Mouse (Mus musculus) colon, adult 2 months (tissue): ENCODE measurements around the gene Hoxb3. TPM values are rescaled to one million over a fixed set of nuclear protein-coding genes. Genes with fewer than 3 reads are reported as not detected.

Source experiments
- polyA plus RNA-seq: library from polyadenylated mRNA; depleted of rRNA; stranded (reverse); fragments of >200 nt; gene quantifications from 2 replicates; pipeline ENCODE4 v1.2.3, GENCODE M21; 2012; rRNA removed

Gene Hoxb3
- polyA plus RNA-seq: 9.7 and 16.5 TPM in 2 replicates

DNA sequence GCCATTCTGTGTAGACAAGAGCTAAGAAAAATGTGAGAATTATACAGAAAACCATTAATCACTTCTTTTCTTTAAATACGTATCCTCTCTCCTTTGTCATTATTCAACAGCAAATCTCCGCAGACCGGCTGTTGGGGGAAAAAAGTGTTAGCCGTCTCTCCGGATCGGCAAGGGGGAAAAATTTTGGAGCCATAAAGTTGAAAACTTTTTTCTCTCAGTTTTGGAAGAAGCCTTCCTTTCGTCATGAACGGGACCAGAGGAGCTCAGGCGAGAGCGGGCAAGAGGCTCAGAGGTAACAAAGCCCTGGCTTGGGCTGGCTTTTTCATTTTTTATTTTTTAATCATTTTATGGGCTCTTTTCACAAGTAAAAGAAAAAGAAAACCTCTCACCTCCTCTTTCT is at the start of gene Hoxb3:
Gene Hoxb3 (plus strand): TSS at position 173 of the 400 bp plus-strand sequence.

GRCm38 (mm10) chr11:96281855-96282570 is 41.1 kb upstream of the Hoxb3 start, which contains the start of gene Hoxb8:
Gene Hoxb8 (plus strand): TSS chr11:96281905.

DNA sequence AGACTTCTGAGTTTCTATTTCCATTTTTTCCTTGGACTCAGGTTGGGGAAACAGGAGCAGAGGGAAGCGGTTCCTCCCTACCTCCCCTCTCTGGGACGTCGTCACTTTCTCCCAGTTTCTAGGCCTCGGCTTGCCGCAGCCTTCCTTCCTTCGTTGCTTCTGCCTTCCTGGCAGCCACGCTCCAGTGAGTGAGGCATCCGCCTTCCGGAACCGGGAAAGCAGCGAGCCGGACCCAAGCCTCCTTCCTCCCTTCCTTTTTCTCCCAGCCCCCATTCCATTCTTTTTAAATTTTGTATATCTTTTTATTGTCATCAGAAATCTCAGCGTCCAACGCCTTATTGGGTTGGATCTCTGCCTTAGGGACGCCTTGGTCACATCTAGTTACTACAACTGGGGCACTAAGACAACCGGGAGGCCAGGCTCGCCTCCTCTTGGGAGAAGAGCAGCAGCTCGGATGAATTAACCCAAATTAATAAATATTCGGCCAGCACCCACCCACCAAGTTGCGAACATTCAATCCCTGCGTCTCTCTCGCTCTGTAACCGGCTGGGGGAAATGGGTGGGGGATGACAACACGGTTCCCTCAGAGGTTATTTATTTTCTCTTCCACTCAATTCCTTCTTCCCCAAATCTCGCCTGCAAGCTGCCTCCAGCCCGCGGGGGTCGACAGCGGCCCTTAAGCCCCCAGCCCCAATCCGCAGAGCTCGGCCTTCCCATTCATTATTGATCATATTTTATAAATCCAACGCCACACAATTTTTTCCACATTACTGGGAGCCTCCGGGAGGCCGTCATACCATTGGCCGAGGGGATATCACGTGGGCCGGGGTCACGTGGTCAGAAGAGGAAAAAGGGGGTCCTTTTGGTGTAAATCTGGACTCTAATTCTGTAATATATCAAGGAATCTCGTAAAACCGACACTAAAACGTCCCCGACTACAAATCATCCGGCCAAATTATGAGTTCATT is 37.1 kb upstream of the Hoxb3 start, which contains the start of gene Hoxb7:
Gene Hoxb7 (plus strand): TSS at position 853 of the 968 bp plus-strand sequence.

GRCm38 (mm10) chr11:96291681-96292564 is 31.2 kb upstream of the Hoxb3 start, which contains the start of gene Hoxb6:
Gene Hoxb6 (plus strand): TSS chr11:96292476.

DNA sequence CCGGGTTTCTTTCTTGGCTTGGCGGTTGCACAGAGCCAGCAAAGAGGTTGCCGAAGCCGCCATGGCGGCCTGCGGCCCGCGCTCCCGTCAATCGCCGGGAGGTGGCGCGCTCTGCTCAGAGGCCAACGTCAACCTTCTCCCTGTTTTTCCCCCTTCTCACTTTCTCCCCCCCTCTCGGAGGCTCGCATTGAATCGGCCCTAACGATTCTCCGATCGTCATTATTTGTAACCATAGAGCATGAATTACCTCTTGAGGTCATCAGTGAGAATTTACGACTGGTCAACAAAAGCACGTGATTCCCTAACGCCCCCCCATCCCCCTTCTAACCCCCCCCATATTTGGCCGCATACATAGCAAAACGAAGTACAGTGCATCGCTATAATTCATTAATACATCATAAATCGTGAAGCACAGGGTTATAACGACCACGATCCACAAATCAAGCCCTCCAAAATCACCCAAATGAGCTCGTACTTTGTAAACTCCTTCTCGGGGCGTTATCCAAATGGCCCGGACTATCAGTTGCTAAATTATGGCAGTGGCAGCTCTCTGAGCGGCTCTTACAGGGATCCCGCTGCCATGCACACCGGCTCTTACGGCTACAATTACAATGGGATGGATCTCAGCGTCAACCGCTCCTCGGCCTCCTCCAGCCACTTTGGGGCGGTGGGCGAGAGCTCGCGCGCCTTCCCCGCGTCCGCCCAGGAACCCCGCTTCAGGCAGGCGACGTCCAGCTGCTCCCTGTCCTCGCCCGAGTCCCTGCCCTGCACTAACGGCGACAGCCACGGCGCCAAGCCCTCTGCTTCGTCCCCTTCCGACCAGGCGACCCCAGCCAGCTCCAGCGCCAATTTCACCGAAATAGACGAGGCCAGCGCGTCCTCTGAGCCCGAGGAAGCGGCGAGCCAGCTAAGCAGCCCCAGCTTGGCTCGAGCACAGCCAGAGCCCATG is 19.7 kb upstream of the Hoxb3 start, which contains the start of gene Hoxb5:
Gene Hoxb5 (plus strand): TSS at position 186 of the 949 bp plus-strand sequence.

GRCm38 (mm10) chr11:96317608-96318367 is 5.3 kb upstream of the Hoxb3 start, which contains the start of gene Hoxb4:
Gene Hoxb4 (plus strand): TSS chr11:96318267.

GRCm38 (mm10) chr11:96350341-96350624 is 27.2 kb downstream of the Hoxb3 start, which contains the start of gene Hoxb2:
Gene Hoxb2 (plus strand): TSS chr11:96350525.

GRCm38 (mm10) chr11:96365441-96366091 is 42.4 kb downstream of the Hoxb3 start, which contains the start of gene Hoxb1:
Gene Hoxb1 (plus strand): TSS chr11:96365752.

Other genes with a start within 250 kb of the Hoxb3 start
- 979 and 1,333 TPM in 2 replicates for gene Atp5g1, start 247.7 kb upstream of the Hoxb3 start, polyA plus RNA-seq
- gene Calcoco2, start 211.4 kb upstream of the Hoxb3 start, polyA plus RNA-seq: 0.08 and 0.10 TPM in 2 replicates
- 18.0 and 18.6 TPM in 2 replicates for gene Ttll6, start 189.5 kb upstream of the Hoxb3 start, polyA plus RNA-seq
- 333 and 381 TPM in 2 replicates for gene Hoxb13, start 129.0 kb upstream of the Hoxb3 start, polyA plus RNA-seq
- 24.5 and 27.1 TPM in 2 replicates for gene Hoxb9, start 51.9 kb upstream of the Hoxb3 start, polyA plus RNA-seq
- gene Hoxb8, start 41.4 kb upstream of the Hoxb3 start, polyA plus RNA-seq: 11.8 and 19.7 TPM in 2 replicates
- gene Hoxb7, start 36.7 kb upstream of the Hoxb3 start, polyA plus RNA-seq: 2.3 and 5.4 TPM in 2 replicates
- 14.8 and 33.5 TPM in 2 replicates for gene Hoxb6, start 30.9 kb upstream of the Hoxb3 start, polyA plus RNA-seq
- gene Hoxb5, start 20.0 kb upstream of the Hoxb3 start, polyA plus RNA-seq: 8.1 and 12.3 TPM in 2 replicates
- gene Hoxb4, start 5.1 kb upstream of the Hoxb3 start, polyA plus RNA-seq: 2.3 and 6.0 TPM in 2 replicates
- 7.3 and 9.6 TPM in 2 replicates for gene Hoxb2, start 27.2 kb downstream of the Hoxb3 start, polyA plus RNA-seq
- not detected in 2 replicates for gene Hoxb1, start 42.4 kb downstream of the Hoxb3 start, polyA plus RNA-seq
- 1.1 and 1.4 TPM in 2 replicates for gene Skap1, start 141.3 kb downstream of the Hoxb3 start, polyA plus RNA-seq